Mouse (Mus musculus) olfactory bulb, adult 2 months (tissue): ENCODE measurements at regions not wholly inside any gene's neighbourhood (a gene's known extent, or its start where the extent isn't known, plus 50 kb on each side); places are given as distances from the start of the nearest gene placed in this dataset.

ENCODE experiments used
- CTCF ChIP-seq: fragments of 200-500 bp; IDR thresholded peaks from 2 replicates; pipeline ENCODE4 v1.5.1; 2012; ENCODE audit warnings: low read depth, mild to moderate bottlenecking, low read length, moderate library complexity; ENCODE audit not compliant: insufficient read depth
- POLR2A ChIP-seq: fragments of 200-500 bp; IDR thresholded peaks from 2 replicates; pipeline ENCODE4 v1.6.1; 2012; ENCODE audit warnings: mild to moderate bottlenecking, low read depth, low read length, moderate library complexity; ENCODE audit not compliant: insufficient read depth

DNA sequence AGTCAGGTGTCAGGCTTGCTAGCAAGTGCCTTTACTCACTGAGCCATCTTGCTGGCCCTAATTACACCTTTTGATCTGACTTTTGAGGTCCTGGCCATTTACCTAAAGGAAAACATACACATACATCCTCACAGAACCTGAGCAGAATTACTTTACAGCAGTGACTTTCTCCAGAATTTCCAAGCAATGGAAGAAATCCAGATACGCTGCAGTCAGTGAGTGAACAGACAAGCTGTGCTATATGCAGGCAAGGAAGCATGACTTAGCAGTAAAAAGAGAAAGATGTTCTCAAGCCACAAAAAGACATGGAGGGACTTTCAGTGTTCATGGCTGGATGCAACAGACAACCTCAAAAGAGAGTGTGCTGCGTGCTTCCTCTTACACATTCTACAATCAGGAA, 169.1 kb downstream of the Efnb2 start:
- TF ChIP-seq POLR2A (no peak), CTCF (no peak)
